Mouse (Mus musculus) MEL (cell line): ENCODE measurements around the gene Glrx3. TPM values are rescaled to one million over a fixed set of nuclear protein-coding genes. Genes with fewer than 3 reads are reported as not detected.

ENCODE experiments used
- DNase-seq: peaks from one replicate; pipeline ENCODE4 v3.0.0; 2011; ENCODE audit warnings: low read depth, low spot score
- H3K27ac ChIP-seq: 2 replicates; pipeline ENCODE4 v1.5.1; 2012; ENCODE audit warnings: low read depth, mild to moderate bottlenecking, control low read depth, low read length, moderate library complexity; ENCODE audit not compliant: control insufficient read depth
- H3K27me3 ChIP-seq, 2 experiments: fragments of 150-350 bp in 1 of 2; sonication (generic) in 1 of 2; 2 replicates each; pipeline ENCODE4 v1.6.1; 2012; ENCODE audit warnings: low read length in 2 of 2, mild to moderate bottlenecking in 2 of 2, improper control_type of control experiment in 1 of 2, moderate library complexity in 1 of 2; ENCODE audit not compliant: insufficient read depth in 2 of 2, control insufficient read depth in 1 of 2
- H3K36me3 ChIP-seq, 2 experiments: 2 replicates each; pipeline ENCODE4 v1.6.1; 2012 to 2014; ENCODE audit warnings: low read length in 2 of 2, improper control_type of control experiment in 1 of 2, inconsistent platforms in 1 of 2, mild to moderate bottlenecking in 1 of 2; ENCODE audit not compliant: insufficient read depth in 2 of 2, control insufficient read depth in 1 of 2
- H3K4me1 ChIP-seq, 2 experiments: fragments of 150-350 bp in 1 of 2; sonication (generic) in 1 of 2; 2 replicates each; pipeline ENCODE4 v1.6.1; 2012; ENCODE audit warnings: low read length in 2 of 2, improper control_type of control experiment in 1 of 2, mild to moderate bottlenecking in 1 of 2; ENCODE audit not compliant: insufficient read depth in 2 of 2, control insufficient read depth in 1 of 2
- H3K4me3 ChIP-seq, 2 experiments: fragments of 150-350 bp in 1 of 2; sonication (generic) in 1 of 2; 2 replicates each; pipeline ENCODE4 v1.5.1; 2012; ENCODE audit warnings: low read depth in 2 of 2, low read length in 2 of 2, mild to moderate bottlenecking in 2 of 2, moderate library complexity in 2 of 2, control low read depth in 1 of 2, improper control_type of control experiment in 1 of 2; ENCODE audit not compliant: control insufficient read depth in 1 of 2, insufficient read depth in 1 of 2
- H3K79me2 ChIP-seq: 2 replicates; pipeline ENCODE4 v1.6.1; 2012; ENCODE audit warnings: mild to moderate bottlenecking, low read length, moderate library complexity; ENCODE audit not compliant: control insufficient read depth, poor library complexity, insufficient read depth
- H3K9ac ChIP-seq: 2 replicates; pipeline ENCODE4 v1.6.1; 2012; ENCODE audit warnings: low read depth, mild to moderate bottlenecking, control low read depth, low read length, moderate library complexity; ENCODE audit not compliant: control insufficient read depth, poor library complexity, severe bottlenecking
- H3K9me3 ChIP-seq: fragments of 150-350 bp; sonication (generic); replicated peaks from 2 replicates; pipeline ENCODE4 v1.6.1; 2012; ENCODE audit warnings: mild to moderate bottlenecking, low read length, improper control_type of control experiment, moderate library complexity; ENCODE audit not compliant: insufficient read depth
- BHLHE40 ChIP-seq: IDR thresholded peaks from 2 replicates; pipeline ENCODE4 v1.6.1; 2012; ENCODE audit warnings: low read depth, mild to moderate bottlenecking, inconsistent platforms, low read length, improper control_type of control experiment, borderline replicate concordance
- CHD2 ChIP-seq: IDR thresholded peaks from 2 replicates; pipeline ENCODE4 v1.6.1; 2011; ENCODE audit warnings: low read length, improper control_type of control experiment
- E2F4 ChIP-seq: IDR thresholded peaks from 2 replicates; pipeline ENCODE4 v1.6.1; 2011; ENCODE audit warnings: low read depth, low read length, improper control_type of control experiment, borderline replicate concordance
- ELF1 ChIP-seq: IDR thresholded peaks from 2 replicates; pipeline ENCODE4 v1.6.1; 2014; ENCODE audit warnings: low read depth, mild to moderate bottlenecking, inconsistent platforms, low read length, improper control_type of control experiment, moderate library complexity
- EP300 ChIP-seq, 2 experiments: IDR thresholded peaks; 2 replicates each; pipeline ENCODE4 v1.6.1; 2011; ENCODE audit warnings: improper control_type of control experiment in 2 of 2, low read length in 2 of 2, low read depth in 1 of 2, mild to moderate bottlenecking in 1 of 2
- GABPA ChIP-seq: IDR thresholded peaks from 2 replicates; pipeline ENCODE4 v1.6.1; 2012; ENCODE audit warnings: low read depth, mild to moderate bottlenecking, inconsistent platforms, low read length, improper control_type of control experiment, moderate library complexity
- GATA1 ChIP-seq: IDR thresholded peaks from 2 replicates; pipeline ENCODE4 v1.6.1; 2011; ENCODE audit warnings: low read depth, low read length, improper control_type of control experiment
- KAT2A ChIP-seq: conservative IDR thresholded peaks from 2 replicates; pipeline ENCODE4 v1.6.1; 2012; ENCODE audit warnings: low read depth, low read length, improper control_type of control experiment, inconsistent platforms
- MAFK ChIP-seq: IDR thresholded peaks from 2 replicates; pipeline ENCODE4 v1.6.1; 2011; ENCODE audit warnings: low read depth, mild to moderate bottlenecking, low read length, improper control_type of control experiment, borderline replicate concordance
- MAX ChIP-seq: IDR thresholded peaks from 2 replicates; pipeline ENCODE4 v1.6.1; 2011; ENCODE audit warnings: low read length, improper control_type of control experiment
- MAZ ChIP-seq: IDR thresholded peaks from 2 replicates; pipeline ENCODE4 v1.6.1; 2012; ENCODE audit warnings: low read depth, mild to moderate bottlenecking, inconsistent platforms, low read length, improper control_type of control experiment
- MXI1 ChIP-seq: IDR thresholded peaks from 2 replicates; pipeline ENCODE4 v1.6.1; 2011; ENCODE audit warnings: mild to moderate bottlenecking, low read depth, low read length, improper control_type of control experiment
- MYC ChIP-seq: IDR thresholded peaks from 2 replicates; pipeline ENCODE4 v1.6.1; 2011; ENCODE audit warnings: low read depth, mild to moderate bottlenecking, low read length, improper control_type of control experiment, moderate library complexity
- NELFE ChIP-seq: IDR thresholded peaks from 2 replicates; pipeline ENCODE4 v1.6.1; 2011; ENCODE audit warnings: low read depth, low read length, improper control_type of control experiment
- NRF1 ChIP-seq: IDR thresholded peaks from 2 replicates; pipeline ENCODE4 v1.6.1; 2014; ENCODE audit warnings: low read depth, mild to moderate bottlenecking, inconsistent platforms, low read length, improper control_type of control experiment, moderate library complexity; ENCODE audit not compliant: poor library complexity, insufficient read depth, severe bottlenecking
- POLR2A ChIP-seq, 2 experiments: IDR thresholded peaks; 2 replicates each; pipeline ENCODE4 v1.6.1; 2011 to 2012; ENCODE audit warnings: low read length in 2 of 2, mild to moderate bottlenecking in 2 of 2, control low read depth in 1 of 2, improper control_type of control experiment in 1 of 2, low read depth in 1 of 2, moderate library complexity in 1 of 2; ENCODE audit not compliant: control insufficient read depth in 1 of 2, insufficient read depth in 1 of 2, poor library complexity in 1 of 2
- POLR2AphosphoS2 ChIP-seq: IDR thresholded peaks from 2 replicates; pipeline ENCODE4 v1.6.1; 2011; ENCODE audit warnings: low read length, improper control_type of control experiment
- RAD21 ChIP-seq: IDR thresholded peaks from 2 replicates; pipeline ENCODE4 v1.6.1; 2011; ENCODE audit warnings: mild to moderate bottlenecking, low read depth, low read length, improper control_type of control experiment
- RCOR1 ChIP-seq: IDR thresholded peaks from 2 replicates; pipeline ENCODE4 v1.6.1; 2012; ENCODE audit warnings: low read depth, mild to moderate bottlenecking, inconsistent platforms, low read length, improper control_type of control experiment
- USF1 ChIP-seq: IDR thresholded peaks from 2 replicates; pipeline ENCODE4 v1.6.1; 2014; ENCODE audit warnings: low read depth, mild to moderate bottlenecking, inconsistent platforms, low read length, improper control_type of control experiment, moderate library complexity
- USF2 ChIP-seq, 2 experiments: IDR thresholded peaks; 2 replicates each; pipeline ENCODE4 v1.6.1; 2011 to 2012; ENCODE audit warnings: improper control_type of control experiment in 2 of 2, low read length in 2 of 2, borderline replicate concordance in 1 of 2, inconsistent platforms in 1 of 2, low read depth in 1 of 2, mild to moderate bottlenecking in 1 of 2; ENCODE audit not compliant: insufficient read depth in 1 of 2
- ZC3H11A ChIP-seq: IDR thresholded peaks from 2 replicates; pipeline ENCODE4 v1.6.1; 2012; ENCODE audit warnings: low read depth, mild to moderate bottlenecking, inconsistent platforms, low read length, improper control_type of control experiment
- ZMIZ1 ChIP-seq: IDR thresholded peaks from 2 replicates; pipeline ENCODE4 v1.6.1; 2012; ENCODE audit warnings: low read depth, mild to moderate bottlenecking, inconsistent platforms, low read length, improper control_type of control experiment, moderate library complexity
- polyA plus RNA-seq, 2 experiments: library from polyadenylated mRNA; stranded (reverse) in 1 of 2; unstranded in 1 of 2; fragments of >175 nt in 1 of 2; fragments of >200 nt in 1 of 2; gene quantifications; 2 replicates each; pipeline versions ENCODE4 v1.2.1 to v1.2.4; 2012; ENCODE audit warnings: low replicate concordance in 2 of 2, low read depth in 1 of 2; ENCODE audit not compliant: insufficient read length in 2 of 2, insufficient read depth in 1 of 2, missing spikeins in 1 of 2
- total RNA-seq: library from RNA; depleted of rRNA; stranded (reverse); fragments of 300-350 nt; gene quantifications from 2 replicates; pipeline ENCODE4 v1.2.3, GENCODE M21; 2012

Gene Glrx3
- total and polyA plus RNA-seq, 3 experiments: 175 to 290 (median 279) TPM

DNA sequence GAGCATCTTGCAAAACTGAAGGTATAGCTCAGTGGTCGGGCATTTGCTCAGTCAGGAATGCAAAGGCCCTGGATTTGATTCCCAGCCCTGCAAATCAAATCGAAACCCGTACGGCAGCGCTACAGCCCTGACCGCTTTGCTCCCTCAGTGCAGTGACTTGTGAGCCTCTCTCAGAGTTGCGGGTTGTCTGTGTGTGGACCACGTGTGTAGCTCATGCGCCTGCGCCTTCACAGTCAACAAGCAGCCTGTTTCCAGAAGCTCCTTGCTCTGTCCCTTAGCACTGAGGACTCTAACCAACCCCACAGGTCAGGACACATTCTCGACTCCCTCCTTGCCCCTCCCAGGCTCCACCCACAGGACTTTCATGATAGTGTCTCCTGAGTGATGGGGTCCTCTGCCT, 46.6 kb downstream of the Glrx3 start:
- TF ChIP-seq ZMIZ1 (no peak), NELFE (no peak), E2F4 (no peak), CHD2 (no peak), RCOR1 (no peak), GABPA (no peak), RAD21 (no peak), BHLHE40 (no peak), MXI1 (no peak), NRF1 (no peak), GATA1 (no peak), MAZ (no peak), USF2 (IDR thresholded peaks at IDR 0.05; ENCODE audit: borderline replicate concordance in 1 of 2, insufficient read depth in 1 of 2, low read depth in 1 of 2, low read length in 2 of 2) (no peak), KAT2A (no peak)
- Histone ChIP-seq H3K27me3 (no peaks in the 10 kb centered on the region; a peak in 1 of 4 replicates), H3K27ac (no peak overlapping the region), H3K36me3 (no peaks in the 10 kb centered on the region), H3K9ac (no peak overlapping the region), H3K4me1 (no peaks in the 10 kb centered on the region), H3K9me3 (no peaks in the 10 kb centered on the region), H3K79me2 (no peaks in the 10 kb centered on the region), H3K4me3 (no peak overlapping the region)
- no peak for DNase-seq

GRCm38 (mm10) chr7:137488391-137488790, 51.0 kb downstream of the Glrx3 start:
- no peak for DNase-seq
- Histone ChIP-seq H3K27ac (no peak overlapping the region), H3K36me3 (no peaks in the 10 kb centered on the region), H3K4me1 (no peaks in the 10 kb centered on the region), H3K79me2 (no peaks in the 10 kb centered on the region), H3K4me3 (no peak overlapping the region), H3K9me3 (no peaks in the 10 kb centered on the region), H3K27me3 (no peaks in the 10 kb centered on the region; a peak in 1 of 4 replicates), H3K9ac (no peak overlapping the region)
- TF ChIP-seq EP300 (IDR thresholded peaks at IDR 0.05; ENCODE audit: low read depth in 1 of 2, low read length in 2 of 2): no peak
- TF ChIP-seq MYC: no peak
- TF ChIP-seq MAX: no peak
- TF ChIP-seq POLR2A (IDR thresholded peaks at IDR 0.05; ENCODE audit: control insufficient read depth in 1 of 2, insufficient read depth in 1 of 2, low read depth in 1 of 2, low read length in 2 of 2, poor library complexity in 1 of 2): no peak
- no peak for TF ChIP-seq ELF1
- TF ChIP-seq POLR2AphosphoS2: no peak
- TF ChIP-seq GATA1: no peak
- no peak for TF ChIP-seq USF1
- TF ChIP-seq CHD2: no peak
- TF ChIP-seq RCOR1: no peak
- TF ChIP-seq KAT2A: no peak
- TF ChIP-seq MAFK: no peak
- no peak for TF ChIP-seq ZC3H11A
- TF ChIP-seq, all 39 proteins: peak for 0
